Mouse (Mus musculus) liver, postnatal 0 days (tissue): ENCODE data around the gene Vnn1.

Experiments
- CTCF ChIP-seq: sonication (generic); IDR thresholded peaks from 2 replicates; pipeline ENCODE4 v1.5.1; 2016; ENCODE audit warnings: antibody characterized with exemption, low read depth
- EP300 ChIP-seq: IDR thresholded peaks from 2 replicates; pipeline ENCODE4 v1.6.1; 2016; ENCODE audit warnings: antibody characterized with exemption, low read depth, mild to moderate bottlenecking

GRCm38 (mm10) chr10:23951714-23952113 is 57.2 kb downstream of the Vnn1 start:
- TF ChIP-seq EP300 = no peak
- no peak for TF ChIP-seq CTCF
